Mouse (Mus musculus) spleen, adult 18-20 months (tissue): ENCODE data around the gene Rab37.

Experiments
- DNase-seq, 2 experiments: peaks; one replicate each; pipeline ENCODE4 v3.0.0; 2022; ENCODE audit warnings: mixed read lengths in 2 of 2

Gene Rab37

GRCm38 (mm10) chr11:115202756-115203155 lies 111.5 kb downstream of the Rab37 start:
- no peak for DNase-seq

- DNase-seq = no peak
Measured at GRCm38 (mm10) chr11:115208126-115208525, 116.9 kb downstream of the Rab37 start.

GRCm38 (mm10) chr11:115208776-115209732 lies 117.8 kb downstream of the Rab37 start:
- DNase-seq = no peak

- DNase-seq = no peak
Measured at GRCm38 (mm10) chr11:115209958-115210357, 118.7 kb downstream of the Rab37 start.
